Mouse (Mus musculus): Measurements from ENCODE around the gene Dstyk. TPM values are rescaled to one million over a fixed set of nuclear protein-coding genes. Genes with fewer than 3 reads are reported as not detected.

Gene Dstyk
- total RNA-seq (2023), result 10 to 100 TPM; 36.8 to 39.6 TPM

DNA sequence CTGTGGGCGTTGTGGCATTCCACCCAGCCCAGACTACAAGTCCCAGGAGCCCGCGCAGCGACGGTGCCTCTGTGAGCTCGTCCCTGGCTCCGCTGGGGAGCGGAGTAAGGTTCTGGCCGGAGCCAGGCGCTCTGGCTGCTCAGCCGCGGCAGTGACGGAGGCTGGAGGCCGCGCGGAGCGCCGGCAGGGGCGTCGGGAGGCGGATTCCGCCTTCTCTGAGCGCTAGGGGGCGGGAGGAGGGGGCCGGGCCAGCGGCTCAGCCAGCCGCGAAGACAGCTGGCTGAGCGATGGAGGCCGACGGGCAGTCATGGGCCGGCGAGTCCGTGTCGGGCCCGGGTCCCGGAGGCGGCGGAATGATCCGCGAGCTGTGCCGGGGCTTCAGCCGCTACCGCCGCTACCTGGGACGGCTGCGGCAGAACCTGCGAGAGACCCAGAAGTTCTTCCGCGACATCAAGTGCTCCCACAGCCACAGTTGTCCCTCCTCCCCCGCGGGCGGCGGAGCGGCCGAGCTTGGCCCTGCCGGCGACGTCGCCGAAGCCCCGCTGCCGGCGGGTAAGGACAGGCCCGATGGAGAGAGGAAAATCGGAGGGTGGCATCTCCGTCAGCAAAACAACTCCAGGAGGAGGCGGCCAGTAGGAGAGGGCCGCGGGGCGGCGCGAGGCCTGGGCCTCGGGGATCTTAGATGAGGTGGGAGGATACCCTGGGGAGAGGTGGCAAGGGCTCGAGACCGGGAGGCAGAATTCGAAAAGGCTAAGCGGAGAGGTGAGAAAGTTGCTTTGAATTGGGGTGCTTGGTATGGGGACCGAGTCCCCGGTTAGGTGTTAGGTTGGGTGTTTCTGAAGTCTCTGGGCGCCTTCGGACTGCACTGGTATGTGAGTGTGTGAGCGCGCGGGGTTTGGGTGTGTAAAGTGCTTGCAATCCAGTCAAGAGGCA, at the start of gene Dstyk:
Gene Dstyk, plus strand, starts transcription at position 237 of the 933 bp plus-strand sequence.

DNA sequence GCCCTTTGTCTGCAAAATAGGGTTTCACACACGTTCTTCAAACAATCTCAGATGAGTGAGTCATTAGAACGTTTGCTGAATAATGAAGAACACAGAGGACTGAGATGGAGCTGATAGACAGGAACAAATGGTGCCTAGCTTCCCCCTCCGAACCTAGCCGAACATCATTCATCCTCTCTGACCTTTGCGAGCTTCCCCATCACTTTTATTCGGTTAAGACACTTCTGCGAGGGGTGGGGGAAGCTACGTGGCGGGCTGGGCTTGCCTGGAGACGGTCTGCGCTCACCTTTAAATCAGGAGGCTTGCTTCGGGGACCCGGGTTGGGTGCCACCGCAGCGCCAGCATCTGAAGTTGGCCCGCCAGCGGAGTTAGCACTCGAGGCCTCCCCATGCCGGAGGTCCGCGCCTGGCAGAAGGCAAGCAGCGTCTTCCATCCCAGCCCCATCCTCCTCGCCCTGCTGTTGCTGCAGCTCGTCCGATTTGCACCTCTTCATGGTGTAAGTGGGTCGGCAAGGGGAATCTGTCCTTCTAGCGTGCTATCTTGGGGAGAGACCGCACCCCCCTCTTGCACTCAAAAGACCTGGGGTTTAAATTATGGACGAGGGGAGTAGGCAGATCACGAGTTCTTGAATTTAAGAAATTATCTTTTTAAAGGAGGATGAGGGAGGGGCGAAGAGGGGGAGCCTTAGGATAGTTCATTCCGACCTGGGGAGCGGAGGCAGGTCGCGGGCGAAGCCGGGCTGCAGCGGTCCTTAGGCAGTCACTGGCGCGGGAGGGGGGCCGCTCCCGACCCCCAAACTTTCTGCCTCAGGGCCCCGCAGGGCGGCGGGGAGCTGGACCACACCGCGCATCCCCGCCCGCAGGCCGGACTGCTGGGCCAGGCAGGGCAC, 26.4 kb upstream of the Dstyk start, which contains the start of gene Tmcc2:
Gene Tmcc2, minus strand, starts transcription at position 591 of the 889 bp plus-strand sequence.

DNA sequence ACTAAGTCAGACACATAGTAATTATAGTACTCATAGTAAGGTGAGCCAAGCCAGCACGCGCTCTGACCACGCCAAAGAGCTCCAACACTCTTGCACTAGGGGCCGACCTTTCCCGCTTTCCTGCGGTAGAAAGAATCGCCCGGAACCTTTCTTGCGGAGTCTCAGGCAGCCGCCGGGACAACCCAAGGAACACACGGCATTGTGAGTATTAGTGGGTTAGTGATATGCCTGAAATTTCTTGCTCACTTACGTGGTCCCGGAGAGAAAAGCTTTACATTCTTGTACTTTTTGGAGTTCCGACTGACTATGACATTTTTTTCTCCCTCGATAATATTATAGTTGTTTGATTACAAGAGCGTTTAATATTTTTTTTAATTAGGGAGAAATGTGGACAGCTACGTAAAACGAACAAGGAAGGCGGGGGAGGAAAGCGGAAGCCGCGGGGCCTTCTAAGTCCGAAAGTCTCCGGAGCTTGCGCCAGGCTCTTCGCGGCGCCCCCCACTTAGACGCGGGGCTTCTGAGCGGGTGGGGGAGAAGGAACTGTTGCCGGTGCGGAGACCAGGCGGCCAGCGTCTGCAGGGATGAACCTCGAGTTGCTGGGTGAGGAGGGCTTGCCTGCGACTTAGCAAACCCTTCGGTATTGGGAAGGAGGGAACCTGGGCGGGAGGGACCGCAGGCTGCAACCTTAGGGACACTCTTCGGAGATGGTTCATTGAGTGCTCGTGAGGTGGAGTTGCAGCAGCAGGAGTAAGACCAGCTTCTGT, 59.8 kb downstream of the Dstyk start, which contains the start of gene Rbbp5:
Gene Rbbp5, plus strand, starts transcription at position 438 of the 764 bp plus-strand sequence.

DNA sequence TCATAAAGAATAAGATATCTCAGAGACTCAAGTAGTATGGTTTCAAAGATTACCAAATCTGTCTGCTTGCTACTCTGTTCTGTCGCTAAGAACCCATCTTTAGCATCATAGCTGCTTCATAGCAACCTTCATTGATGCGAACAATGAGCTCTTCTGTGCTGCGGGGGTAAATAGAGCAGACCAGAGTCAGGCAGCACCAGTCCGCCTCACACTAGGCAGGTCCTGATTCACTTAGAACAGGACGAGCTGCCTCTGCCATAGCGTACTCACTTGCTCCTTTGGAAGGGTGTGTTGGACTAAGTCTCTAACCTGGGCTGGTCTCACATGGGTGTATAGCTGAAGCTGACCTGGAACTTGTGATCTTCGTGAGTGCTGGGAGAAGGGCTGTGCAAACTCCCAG, 88.7 kb downstream of the Dstyk start, which contains the start of gene Tmem81:
Gene Tmem81, plus strand, starts transcription at position 173 of the 400 bp plus-strand sequence.

Other genes starting within 250 kb of the Dstyk start
- not detected for gene Lemd1, start 226.1 kb upstream of the Dstyk start, total RNA-seq (2023)
- gene AC124108.1, start 226.1 kb upstream of the Dstyk start, total RNA-seq (2023), result not detected
- not detected for gene Gm10188, start 187.8 kb upstream of the Dstyk start, total RNA-seq (2023)
- not detected for gene Klhdc8a, start 118.9 kb upstream of the Dstyk start, total RNA-seq (2023)
- 10 to 100 TPM; 34.8 to 55.8 TPM for gene Nuak2, start 101.4 kb upstream of the Dstyk start, total RNA-seq (2023)
- gene Tmcc2, start 26.3 kb upstream of the Dstyk start, total RNA-seq (2023), result 10 to 100 TPM in 1 of 2 experiments, 1 to 10 TPM in 1; 8.7 to 11.5 TPM
- 10 to 100 TPM; 36.3 to 36.4 TPM for gene Rbbp5, start 59.8 kb downstream of the Dstyk start, total RNA-seq (2023)
- 1 to 10 TPM; 4.2 to 6.2 TPM for gene Tmem81, start 88.7 kb downstream of the Dstyk start, total RNA-seq (2023)
- 1 to 10 TPM in 1 of 2 experiments, under 1 TPM in 1; 0.07 to 1.2 TPM for gene Cntn2, start 125.7 kb downstream of the Dstyk start, total RNA-seq (2023)